Mouse (Mus musculus) urinary bladder, postnatal 25 days (tissue): Measurements from ENCODE around the gene Wasl.
A peak's percentile ranks its signal among the peaks of the same experiment; 100 is the strongest.

Experiments used
- DNase-seq: peaks from one replicate; pipeline ENCODE4 v3.0.0; 2022; ENCODE audit warnings: low spot score

Gene Wasl

DNA sequence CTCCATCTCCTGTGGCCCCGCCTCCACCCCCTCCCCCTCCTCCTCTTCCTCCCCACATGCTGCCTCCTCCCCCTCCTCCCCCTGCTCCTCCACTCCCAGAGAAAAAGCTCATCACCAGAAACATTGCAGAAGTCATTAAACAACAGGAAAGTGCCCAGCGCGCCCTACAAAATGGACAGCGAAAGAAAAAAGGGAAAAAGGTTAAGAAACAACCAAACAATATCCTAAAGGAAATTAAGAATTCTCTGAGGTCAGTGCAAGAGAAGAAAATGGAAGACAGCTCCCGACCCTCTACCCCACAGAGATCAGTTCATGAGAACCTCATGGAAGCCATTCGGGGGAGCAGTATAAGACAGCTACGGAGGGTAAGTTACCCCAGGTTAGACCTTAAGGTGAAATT, 60.5 kb downstream of the Wasl start:
- no peak for DNase-seq

DNA sequence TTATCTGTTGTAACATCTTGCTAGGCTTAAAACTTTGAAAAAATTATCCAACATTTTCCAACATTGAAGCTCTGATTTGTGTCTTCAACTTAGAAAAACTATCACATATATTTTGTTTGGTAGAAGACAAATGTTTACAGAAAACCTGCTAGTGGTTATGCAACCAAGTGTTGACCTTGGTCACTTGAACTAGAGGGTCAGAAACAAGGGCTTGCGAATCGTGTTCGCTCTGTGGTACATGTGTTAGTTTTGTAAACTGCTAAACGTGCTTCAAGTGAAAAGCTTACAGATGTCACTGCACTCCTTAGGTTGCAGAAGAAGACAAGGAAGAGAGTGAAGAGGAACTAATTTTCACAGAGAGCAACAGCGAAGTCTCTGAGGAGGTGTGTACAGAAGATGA, 61.8 kb downstream of the Wasl start:
- no peak for DNase-seq

DNA sequence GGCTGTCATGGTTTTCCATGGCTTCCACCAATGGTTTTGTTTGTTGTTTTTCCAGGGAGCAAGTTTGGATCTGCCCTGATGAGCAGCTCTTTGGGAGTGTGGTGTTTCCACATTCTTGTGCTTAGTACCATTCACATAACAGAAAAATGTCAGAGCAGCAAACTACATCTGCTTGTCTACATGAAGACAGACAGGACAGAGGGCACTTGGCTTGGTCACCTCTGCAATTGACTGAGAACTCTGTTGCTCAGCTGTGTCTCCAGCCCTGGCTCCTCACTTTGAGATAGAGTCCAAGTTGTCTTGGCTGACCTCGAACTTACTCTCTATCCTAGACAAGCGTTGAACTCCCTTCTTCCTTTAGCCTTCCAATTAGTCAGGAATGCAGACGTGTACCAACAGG, 62.5 kb downstream of the Wasl start:
- no peak for DNase-seq

GRCm38 (mm10) chr6:24601668-24602067, 63.1 kb downstream of the Wasl start:
- no peak for DNase-seq

DNA sequence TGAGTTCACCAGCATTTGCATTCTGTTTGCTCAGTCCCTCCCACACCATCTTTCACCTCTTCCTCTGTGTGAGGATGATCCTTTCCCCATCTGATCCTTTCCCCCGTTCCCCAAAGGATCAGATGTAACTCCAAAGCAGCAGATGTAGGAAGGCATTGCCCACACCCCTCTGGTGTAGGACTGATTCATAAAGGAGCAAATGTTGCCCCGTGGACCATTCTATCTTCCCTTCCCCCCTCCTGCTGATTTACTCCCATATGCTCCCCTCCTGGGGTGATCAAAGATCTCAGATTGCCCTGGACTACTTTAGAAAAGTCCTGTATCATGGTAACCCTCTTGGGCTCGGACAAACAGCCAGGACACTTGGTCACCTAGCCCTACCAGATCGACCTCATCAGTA, 64.1 kb downstream of the Wasl start:
- no peak for DNase-seq

- no peak for DNase-seq
These were observed 64.7 kb downstream of the Wasl start for GRCm38 (mm10) chr6:24600134-24600533.

DNA sequence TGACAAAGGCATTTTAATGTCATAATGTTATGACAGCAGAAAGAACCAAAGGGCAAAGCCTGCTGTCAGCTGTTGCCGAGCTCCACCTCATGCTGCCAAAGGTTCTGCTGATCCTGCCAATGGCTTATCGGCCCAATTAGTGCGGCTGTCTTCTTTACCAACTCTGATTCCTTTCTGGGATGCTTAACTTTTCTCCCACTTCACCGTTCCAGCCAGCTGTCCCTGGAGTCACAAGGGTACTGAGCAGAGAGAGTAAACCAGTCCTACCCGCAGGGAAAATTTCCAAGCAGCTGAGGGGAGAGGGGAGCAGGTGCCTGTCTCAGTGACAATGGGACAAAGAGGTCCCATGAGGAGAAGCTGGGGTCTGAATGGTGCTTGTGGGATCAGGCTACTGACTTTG, 65.2 kb downstream of the Wasl start:
- DNase-seq, result no peak

- DNase-seq, result no peak
These were observed 65.6 kb downstream of the Wasl start for GRCm38 (mm10) chr6:24599179-24599578.

DNA sequence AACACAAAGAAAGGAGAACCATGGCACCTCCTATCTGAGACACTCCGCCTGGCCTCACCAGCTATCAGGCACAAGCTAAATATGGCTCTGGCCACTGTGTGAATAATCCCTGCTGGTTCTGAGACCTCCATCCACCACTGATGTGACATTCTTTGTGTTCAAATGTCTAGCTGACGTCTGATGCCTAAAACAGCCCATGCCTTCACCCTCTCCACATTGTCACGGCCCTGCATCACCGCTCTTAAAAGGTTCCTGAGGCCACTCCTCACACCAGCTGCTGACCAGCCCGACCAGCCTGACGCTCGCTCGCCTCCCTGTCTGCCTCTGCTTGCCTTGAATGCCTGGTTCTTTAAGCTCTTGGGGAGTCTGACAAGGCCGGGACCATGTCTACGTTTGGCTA, 67.3 kb downstream of the Wasl start, which contains the start of gene Lmod2:
Gene Lmod2, plus strand, starts transcription at position 263 of the 400 bp plus-strand sequence.
- no peak for DNase-seq

DNA sequence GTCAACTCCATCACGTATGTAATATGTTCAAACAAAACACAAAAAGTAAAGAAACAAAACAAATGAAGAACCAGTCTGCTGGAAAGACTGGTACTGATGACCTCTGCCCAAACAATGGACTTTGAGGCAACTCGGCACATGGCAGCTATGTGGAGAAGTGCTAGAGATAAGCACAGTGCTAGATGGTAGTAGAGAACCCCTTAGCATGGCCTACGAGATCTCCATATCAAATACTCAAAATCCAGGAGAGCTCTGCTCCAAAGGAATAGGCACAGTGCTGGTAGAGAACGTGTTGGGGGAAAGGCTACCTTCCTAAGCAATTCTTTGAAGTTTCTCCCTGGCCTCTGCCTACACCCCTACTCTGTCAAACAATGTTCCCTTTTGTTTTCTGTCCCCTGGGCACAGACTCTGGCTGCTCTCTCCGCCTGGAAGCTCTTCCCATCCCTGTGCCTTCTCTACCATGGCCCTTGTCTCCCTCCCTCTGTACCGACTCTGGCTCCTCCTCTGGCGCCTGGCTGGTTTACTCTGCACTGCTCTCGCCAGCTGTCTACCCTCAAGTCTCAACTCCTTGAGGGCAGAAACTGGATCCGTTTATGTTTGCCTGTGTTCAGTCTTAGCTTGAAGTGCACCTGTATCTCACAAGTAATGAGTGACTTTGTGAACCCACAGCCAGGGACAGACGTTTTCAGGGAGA, 73.1 kb downstream of the Wasl start:
- no peak for DNase-seq

- DNase-seq, result no peak
These were observed 74.5 kb downstream of the Wasl start for GRCm38 (mm10) chr6:24590282-24590681.

DNA sequence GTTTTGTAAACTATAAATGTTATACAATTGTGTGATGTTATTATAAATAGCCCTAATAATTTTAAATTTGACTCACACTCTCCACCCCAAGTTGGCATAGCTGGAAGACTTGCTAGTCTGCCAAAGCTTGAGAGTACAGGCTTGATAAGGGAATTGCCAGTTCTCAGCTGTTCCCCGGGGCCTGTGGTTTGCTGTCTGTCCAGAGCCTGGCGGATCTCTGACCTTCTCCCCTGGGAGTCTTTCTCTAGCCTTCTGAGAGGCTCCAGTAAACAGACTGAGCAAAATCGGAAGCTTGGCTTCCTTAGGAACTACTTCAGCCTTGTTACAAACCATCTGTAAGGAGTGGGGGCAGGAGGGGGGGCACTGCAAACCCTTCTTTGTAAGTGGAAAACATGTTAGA, 77.9 kb downstream of the Wasl start:
- peak; percentile 18 for DNase-seq

- no peak for DNase-seq
These were observed 79.1 kb downstream of the Wasl start for GRCm38 (mm10) chr6:24585431-24586310.

- no peak for DNase-seq
These were observed 81.4 kb downstream of the Wasl start for GRCm38 (mm10) chr6:24583456-24583855.

- no peak for DNase-seq
These were observed 91.5 kb downstream of the Wasl start for GRCm38 (mm10) chr6:24573319-24573718.

- DNase-seq, result no peak
These were observed 92.4 kb downstream of the Wasl start for GRCm38 (mm10) chr6:24572431-24572830.

- DNase-seq, result no peak
These were observed 93.7 kb downstream of the Wasl start for GRCm38 (mm10) chr6:24571126-24571525.

DNA sequence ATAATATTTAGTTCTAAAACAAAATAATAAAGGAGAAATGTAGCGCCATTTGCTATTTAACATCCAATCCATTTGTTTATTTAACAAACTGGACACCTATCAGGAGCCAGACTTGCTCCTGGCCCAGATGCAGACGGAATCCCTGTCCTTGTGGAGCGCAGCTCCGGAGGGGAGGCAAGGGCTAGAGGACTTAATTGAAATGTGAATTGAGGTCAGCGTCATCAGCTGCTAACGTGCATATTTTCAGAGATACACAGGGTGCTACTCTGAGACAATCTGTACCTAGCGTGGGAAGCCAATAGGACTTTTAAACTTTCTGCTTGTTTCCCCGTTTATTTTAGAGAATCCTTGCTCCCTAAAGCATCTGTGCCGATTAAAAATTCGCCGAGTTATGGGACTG, 94.5 kb downstream of the Wasl start:
- no peak for DNase-seq

DNA sequence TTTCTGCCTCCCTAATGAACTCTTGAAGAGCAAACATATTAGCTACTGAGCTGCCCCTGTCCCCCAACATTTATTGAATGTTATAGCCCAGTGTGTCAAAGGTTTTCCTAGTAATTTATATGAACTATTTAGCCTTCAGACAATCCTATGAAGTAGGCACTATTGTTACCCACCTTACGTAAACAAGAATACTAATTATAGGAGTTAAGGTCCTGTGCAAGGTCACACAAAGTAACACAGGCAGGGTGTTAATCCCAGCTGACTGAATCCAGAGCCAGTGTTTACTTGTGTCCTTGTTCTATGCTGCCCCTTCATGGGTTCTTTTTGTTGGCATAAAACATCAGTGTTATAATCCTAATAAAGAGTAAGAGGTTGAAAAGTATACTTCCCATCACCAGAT, 95.1 kb downstream of the Wasl start:
- DNase-seq, result no peak

GRCm38 (mm10) chr6:24568963-24569362, 95.8 kb downstream of the Wasl start:
- no peak for DNase-seq

DNA sequence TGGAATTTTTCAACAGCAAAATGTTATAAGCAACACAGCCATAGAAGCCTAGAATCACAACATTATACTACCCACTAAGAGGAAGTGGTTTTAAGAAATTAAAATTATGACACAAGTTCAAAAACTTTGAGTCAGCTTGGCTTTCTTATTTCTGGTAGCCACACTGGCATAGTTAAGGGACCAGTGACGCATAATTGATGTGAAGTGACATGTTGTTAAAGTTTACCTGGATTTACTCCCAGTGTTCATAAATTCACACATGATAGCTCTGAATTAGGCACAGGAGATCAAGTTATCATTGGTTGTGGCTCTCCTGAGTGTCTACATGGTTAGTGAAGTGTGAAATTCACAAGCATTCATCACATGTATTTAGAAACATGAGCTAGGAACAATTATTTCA, 99.9 kb downstream of the Wasl start:
- DNase-seq, result no peak

- no peak for DNase-seq
These were observed 100.7 kb downstream of the Wasl start for GRCm38 (mm10) chr6:24564081-24564480.
